24 mouse cellular contexts compared by ENCODE assay signal in genomic region chr3:69465751-69466150, GRCm38 (mm10).
"Had no signal": no experiment of that assay in that cellular context is flagged by ENCODE, and none has a peak within 500 bp of the region (broad histone marks: within the 10 kb centered on the region; RNA-seq: fewer than 3 reads in every experiment).

No protein-coding gene starts in this region.

- H3K4me3 ChIP-seq: heart, embryonic 13.5 days; heart, embryonic 15.5 days; hindbrain, embryonic 13.5 days; hindbrain, embryonic 15.5 days; kidney, embryonic 15.5 days; limb, embryonic 13.5 days; limb, embryonic 15.5 days; liver, embryonic 12.5 days had no signal

- H3K27ac ChIP-seq: heart, embryonic 13.5 days; heart, embryonic 15.5 days; hindbrain, embryonic 13.5 days; hindbrain, embryonic 15.5 days; hindbrain, postnatal 0 days; kidney, embryonic 15.5 days; kidney, postnatal 0 days; limb, embryonic 13.5 days; limb, embryonic 15.5 days; liver, embryonic 12.5 days; liver, embryonic 14.5 days had no signal

- DNase-seq: forebrain, postnatal 0 days; gastrocnemius, postnatal 14 days; gastrocnemius, postnatal 36 days; heart, adult 18-20 months; heart, postnatal 14 days; heart, postnatal 36 days; kidney, adult 11 months; kidney, adult 2 months; kidney, adult 9 months; kidney, postnatal 14 days; kidney, postnatal 36 days; layer of hippocampus, postnatal 36 days; left cerebral cortex, postnatal 4 days had no signal
